16 mouse cellular contexts compared by ENCODE assay signal in genomic region chr11:53496946-53497345, GRCm38 (mm10). TPM values are rescaled to one million over a fixed set of nuclear protein-coding genes. Genes with fewer than 3 reads are reported as not detected.
DNase-seq lines count a peak whose midpoint lies in the region; ATAC-seq and TF ChIP-seq lines count a peak whose summit lies in the region.
"Had no signal": no experiment of that assay in that cellular context is flagged by ENCODE, and none has a peak within 500 bp of the region (broad histone marks: within the 10 kb centered on the region; RNA-seq: fewer than 3 reads in every experiment).

No protein-coding gene starts in this region.

- intact Hi-C loops in heart, postnatal 36 days (cut with DNase I): no loop called here

- H3K4me3 ChIP-seq in lung, adult 2 months (replicated peaks; ENCODE audit: extremely low read depth, low read depth, low read length): no peak overlapping the region

- no peak for TF ChIP-seq CTCF in lung, adult 2 months (IDR thresholded peaks at IDR 0.05; ENCODE audit: insufficient read depth, low read length)

- H3K4me1 ChIP-seq in lung, adult 2 months (ENCODE audit: control insufficient read depth, insufficient read depth, low read length): no peaks in the 10 kb centered on the region

- peak; percentile 33 to 42 for DNase-seq in cerebellum, postnatal 14 days
- no peak for DNase-seq in cerebellum, adult 9-10 months
- DNase-seq in layer of hippocampus, adult 8-10 months (ENCODE audit: low spot score in 2 of 2): peak; percentile 63 to 71
- DNase-seq in layer of hippocampus, postnatal 25 days (ENCODE audit: extremely low spot score in 1 of 2, low spot score in 1 of 2): no peak
- DNase-seq in Muller cell, postnatal 12 days (ENCODE audit: inconsistent ontology term): peak; percentile 51
- no peak for DNase-seq in lung, adult 2 months
- DNase-seq in heart, postnatal 36 days: no peak
- DNase-seq: adrenal gland, postnatal 25 days; gastrocnemius, postnatal 14 days; kidney, adult 8-10 months; lung, embryonic 14.5 days had no signal

- peak; percentile 49; the same call in 1 of the 2 replicates for ATAC-seq in megakaryocyte-erythroid progenitor cell, adult 5-6 weeks (replicated peaks; ENCODE audit: low FRiP score, low TSS enrichment, poor library complexity, severe bottlenecking)

- 63% methylated on average over 6 of the region's 6 CpGs for WGBS in lung, adult 2 months

- no peak for TF ChIP-seq POLR2A in lung, adult 2 months (IDR thresholded peaks at IDR 0.05; ENCODE audit: borderline replicate concordance, extremely low read depth, low read depth, low read length)

RNA-seq across cellular contexts. Expression of gene Sowaha, which starts 16.9 kb away (rescaled TPM):
- total RNA-seq in layer of hippocampus, adult 8-10 months (2022): 100 to 1,000 TPM in 2 of 4 experiments, 10 to 100 TPM in 2; 91.6 to 119 (median 104) TPM
- 100 to 1,000 TPM; 125 to 132 TPM for total RNA-seq in layer of hippocampus, postnatal 25 days (2021)
- 3.9 and 7.0 TPM in 2 replicates for total RNA-seq in megakaryocyte-erythroid progenitor cell, adult 5-6 weeks (2014; fragmentation: Nextera tagmentation)
- total RNA-seq in megakaryocyte-erythroid progenitor cell, adult 5-6 weeks (2017): 3.7 and 4.7 TPM in 2 replicates
- polyA plus RNA-seq in lung, adult 2 months (2012; rRNA removed): 0.86 and 0.98 TPM in 2 replicates
- total RNA-seq in heart, postnatal 36 days (2021): under 1 TPM; 0.14 TPM
- total RNA-seq: monocyte, adult 5-6 weeks had no signal
- polyA plus RNA-seq: C2C12 had no signal

RNA-seq across cellular contexts. Expression of gene Gm9945, which starts 17.0 kb away (rescaled TPM):
- total RNA-seq in layer of hippocampus, adult 8-10 months (2022): 1 to 10 TPM; 1.8 to 4.9 (median 2.8) TPM
- total RNA-seq in layer of hippocampus, postnatal 25 days (2021): 1 to 10 TPM; 1.8 to 2.5 TPM
- not detected in 2 replicates for total RNA-seq in megakaryocyte-erythroid progenitor cell, adult 5-6 weeks (2014; fragmentation: Nextera tagmentation)
- total RNA-seq in megakaryocyte-erythroid progenitor cell, adult 5-6 weeks (2017): not detected in 2 replicates
- not detected in 2 replicates for polyA plus RNA-seq in lung, adult 2 months (2012; rRNA removed)
- not detected for total RNA-seq in heart, postnatal 36 days (2021)
- total RNA-seq: adrenal gland, postnatal 25 days; gastrocnemius, postnatal 14 days; heart, postnatal 25 days; monocyte, adult 5-6 weeks had no signal
- polyA plus RNA-seq: C2C12; limb, embryonic 11.5 days; lung, embryonic 14.5 days had no signal

RNA-seq across cellular contexts. Expression of gene Sept8, which starts 22.1 kb away (rescaled TPM):
- 100 to 1,000 TPM; 248 to 260 (median 255) TPM for total RNA-seq in layer of hippocampus, adult 8-10 months (2022)
- 100 to 1,000 TPM; 252 to 260 TPM for total RNA-seq in layer of hippocampus, postnatal 25 days (2021)
- 229 and 247 TPM in 2 replicates for total RNA-seq in megakaryocyte-erythroid progenitor cell, adult 5-6 weeks (2014; fragmentation: Nextera tagmentation)
- total RNA-seq in megakaryocyte-erythroid progenitor cell, adult 5-6 weeks (2017): 135 and 175 TPM in 2 replicates
- polyA plus RNA-seq in lung, adult 2 months (2012; rRNA removed): 40.8 and 49.5 TPM in 2 replicates
- total RNA-seq in heart, postnatal 36 days (2021): 10 to 100 TPM; 28.4 to 35.3 TPM

RNA-seq across cellular contexts. Expression of gene Gm9837, which starts 26.7 kb away (rescaled TPM):
- total RNA-seq in layer of hippocampus, adult 8-10 months (2022): under 1 TPM in 1 of 4 experiments, not detected in 3; 0.69 TPM
- not detected for total RNA-seq in layer of hippocampus, postnatal 25 days (2021)
- total RNA-seq in megakaryocyte-erythroid progenitor cell, adult 5-6 weeks (2014; fragmentation: Nextera tagmentation): not detected in 2 replicates
- not detected in 2 replicates for total RNA-seq in megakaryocyte-erythroid progenitor cell, adult 5-6 weeks (2017)
- not detected in 2 replicates for polyA plus RNA-seq in lung, adult 2 months (2012; rRNA removed)
- not detected for total RNA-seq in heart, postnatal 36 days (2021)
- total RNA-seq: adrenal gland, postnatal 25 days; gastrocnemius, postnatal 14 days; heart, postnatal 25 days; monocyte, adult 5-6 weeks had no signal
- polyA plus RNA-seq: C2C12; limb, embryonic 11.5 days; lung, embryonic 14.5 days had no signal

RNA-seq across cellular contexts. Expression of gene Shroom1, which starts 39.9 kb away (rescaled TPM):
- total RNA-seq in layer of hippocampus, adult 8-10 months (2022): 1 to 10 TPM; 4.7 to 5.9 (median 5.1) TPM
- 1 to 10 TPM; 3.8 to 4.1 TPM for total RNA-seq in layer of hippocampus, postnatal 25 days (2021)
- not detected in 2 replicates for total RNA-seq in megakaryocyte-erythroid progenitor cell, adult 5-6 weeks (2014; fragmentation: Nextera tagmentation)
- total RNA-seq in megakaryocyte-erythroid progenitor cell, adult 5-6 weeks (2017): not detected in 2 replicates
- polyA plus RNA-seq in lung, adult 2 months (2012; rRNA removed): 3.0 and 3.2 TPM in 2 replicates
- total RNA-seq in heart, postnatal 36 days (2021): under 1 TPM; 0.39 to 0.76 TPM
- total RNA-seq: monocyte, adult 5-6 weeks had no signal

Comparison
In these comparisons a context has a peak if more than half of its experiments do, and no peak if none do; other contexts are left out.
1. DNase-seq: peak in cerebellum, postnatal 14 days (2 of 2), layer of hippocampus, adult 8-10 months (2 of 2) and Muller cell, postnatal 12 days (single experiment); none in cerebellum, adult 9-10 months (single experiment), layer of hippocampus, postnatal 25 days (0 of 2), lung, adult 2 months (single experiment) and heart, postnatal 36 days (0 of 2).
2. RNA of gene Sowaha, which starts 16.9 kb away (total RNA-seq): 125 to 132 TPM in layer of hippocampus, postnatal 25 days and 91.6 to 119 TPM in layer of hippocampus, adult 8-10 months; 3.7 to 7.0 TPM in megakaryocyte-erythroid progenitor cell, adult 5-6 weeks and 0.14 TPM in heart, postnatal 36 days; every median in the first group is over 10 times any median in the second.